Mouse (Mus musculus) ES-Bruce4 (cell line): ENCODE results near the gene Cass4. TPM values are rescaled to one million over a fixed set of nuclear protein-coding genes. Genes with fewer than 3 reads are reported as not detected.

Experiments used
- H3K27ac ChIP-seq: 2 replicates; pipeline ENCODE4 v1.5.1; 2012; ENCODE audit warnings: low read length, inconsistent platforms; ENCODE audit not compliant: insufficient read depth
- H3K27me3 ChIP-seq: 2 replicates; pipeline ENCODE4 v1.6.1; 2012; ENCODE audit warnings: mild to moderate bottlenecking, low read length, inconsistent platforms; ENCODE audit not compliant: control insufficient read depth, poor library complexity, insufficient read depth, severe bottlenecking
- H3K36me3 ChIP-seq: 2 replicates; pipeline ENCODE4 v1.6.1; 2012; ENCODE audit warnings: inconsistent platforms, mild to moderate bottlenecking, low read length, moderate library complexity; ENCODE audit not compliant: control insufficient read depth, poor library complexity, insufficient read depth, severe bottlenecking
- H3K4me1 ChIP-seq: one replicate; pipeline ENCODE4 v1.8.1; 2011; ENCODE audit warnings: low read length; ENCODE audit not compliant: control insufficient read depth, insufficient read depth
- H3K4me3 ChIP-seq: 2 replicates; pipeline ENCODE4 v1.5.1; 2011; ENCODE audit warnings: low read depth, mild to moderate bottlenecking, low read length
- H3K9ac ChIP-seq: 2 replicates; pipeline ENCODE4 v1.6.1; 2012; ENCODE audit warnings: low read depth, mild to moderate bottlenecking, inconsistent platforms; ENCODE audit not compliant: poor library complexity, severe bottlenecking
- H3K9me3 ChIP-seq: replicated peaks from 2 replicates; pipeline ENCODE4 v1.6.1; 2012; ENCODE audit warnings: mild to moderate bottlenecking, low read length, inconsistent platforms; ENCODE audit not compliant: control insufficient read depth, poor library complexity, insufficient read depth, severe bottlenecking
- CTCF ChIP-seq: IDR thresholded peaks from one replicate; pipeline ENCODE4 v1.8.1; 2011; ENCODE audit warnings: low read depth, low read length
- EP300 ChIP-seq: IDR thresholded peaks from 2 replicates; pipeline ENCODE4 v1.6.1; 2011; ENCODE audit warnings: low read depth, low read length; ENCODE audit not compliant: insufficient read depth
- POLR2A ChIP-seq: IDR thresholded peaks from one replicate; pipeline ENCODE4 v1.8.1; 2011; ENCODE audit warnings: low read length; ENCODE audit not compliant: insufficient read depth
- polyA plus RNA-seq: library from polyadenylated mRNA; stranded (reverse); fragments of >200 nt; gene quantifications from 2 replicates; pipeline ENCODE4 v1.2.4, GENCODE M21; 2011; ENCODE audit warnings: low read depth; ENCODE audit not compliant: missing spikeins, insufficient read depth, insufficient read length

Cass4 gene
- polyA plus RNA-seq, 1 experiment: 0.37 TPM

- no peak overlapping the region for H3K9ac ChIP-seq
- H3K27ac ChIP-seq: no peak overlapping the region
- no peaks in the 10 kb centered on the region for H3K27me3 ChIP-seq
- H3K36me3 ChIP-seq: no peaks in the 10 kb centered on the region
- H3K9me3 ChIP-seq: no peaks in the 10 kb centered on the region
- TF ChIP-seq POLR2A (no peak), EP300 (no peak), CTCF (no peak)
- no peaks in the 10 kb centered on the region for H3K4me1 ChIP-seq
- no peak overlapping the region for H3K4me3 ChIP-seq
These were observed 43.9 kb downstream of the Cass4 start for GRCm38 (mm10) chr2:172437371-172437952.

DNA sequence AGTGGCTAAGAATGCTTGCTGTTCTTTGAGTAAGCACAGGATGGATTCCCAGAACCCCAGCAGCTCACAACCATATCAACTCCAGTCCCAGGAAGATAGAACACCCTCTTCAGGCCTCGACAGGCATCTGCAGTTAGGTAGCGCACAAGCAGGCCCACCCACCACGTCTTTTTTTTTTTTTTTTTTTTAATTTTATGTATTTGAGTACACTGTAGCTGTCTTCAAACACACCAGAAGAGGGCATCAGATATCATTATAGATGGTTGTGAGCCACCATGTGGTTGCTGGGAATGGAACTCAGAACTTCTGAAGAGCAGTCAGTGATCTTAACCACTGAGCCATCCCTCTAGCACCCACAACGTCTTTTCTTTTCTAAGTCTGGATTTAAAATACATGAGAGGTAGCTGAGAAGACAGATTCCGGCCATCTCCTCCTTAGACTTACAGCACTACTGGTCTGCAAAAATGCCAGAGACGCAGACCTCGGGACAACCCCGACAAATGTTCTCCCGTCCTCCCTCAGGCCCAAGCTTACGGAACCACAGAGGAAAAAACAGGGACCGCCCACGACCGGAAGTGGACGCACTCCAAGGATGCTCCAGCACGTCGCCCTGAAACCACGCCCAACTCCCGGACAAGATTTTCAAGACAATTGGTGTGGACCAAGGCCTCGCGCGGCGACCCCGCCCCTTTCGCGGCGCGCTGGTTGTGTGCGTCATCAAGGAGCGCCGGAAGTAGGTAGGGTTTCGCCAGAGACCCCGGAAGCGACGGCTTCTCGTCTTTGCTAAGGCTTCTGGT is 46.4 kb downstream of the Cass4 start, which contains the start of gene Rtf2:
Gene Rtf2 (plus strand): TSS at position 714 of the 797 bp plus-strand sequence.
- Histone ChIP-seq H3K27ac (peak within 1 kb of the TSS; percentile 48; the same call in 1 of the 2 replicates), H3K36me3 (no peaks in the 10 kb centered on the region), H3K9me3 (no peaks in the 10 kb centered on the region), H3K9ac (peak within 1 kb of the TSS; percentile 67), H3K4me1 (no peaks in the 10 kb centered on the region), H3K27me3 (no peaks in the 10 kb centered on the region), H3K4me3 (peak within 1 kb of the TSS; percentile 89)
- TF ChIP-seq CTCF: no peak
- TF ChIP-seq POLR2A: peak; percentile 30

DNA sequence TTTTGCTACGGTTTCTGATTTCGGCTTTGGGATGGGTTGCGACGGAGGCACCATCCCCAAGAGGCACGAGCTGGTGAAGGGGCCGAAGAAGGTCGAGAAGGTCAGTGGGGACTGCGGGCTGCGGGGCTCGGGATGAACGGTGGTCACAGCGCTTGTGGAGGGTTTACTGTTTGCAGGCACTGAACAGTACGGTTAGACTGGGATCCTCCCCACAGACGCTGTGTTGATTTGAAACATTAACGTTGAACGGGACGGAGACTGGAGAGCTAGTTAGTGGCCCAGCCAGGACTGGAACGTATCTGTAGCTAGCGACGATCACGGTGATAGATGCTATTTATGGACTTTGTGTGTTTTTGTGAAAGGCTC is 47.0 kb downstream of the Cass4 start:
- H3K36me3 ChIP-seq: 0 out of 2 replicates have a peak, but pooled peaks cover under 1% of the 10 kb centered on the region
- no peak overlapping the region for H3K27ac ChIP-seq
- no peaks in the 10 kb centered on the region for H3K4me1 ChIP-seq
- H3K27me3 ChIP-seq: no peaks in the 10 kb centered on the region
- TF ChIP-seq CTCF (no peak), POLR2A (no peak), EP300 (no peak)
- no peaks in the 10 kb centered on the region for H3K9me3 ChIP-seq
- H3K9ac ChIP-seq: peak overlapping the region; percentile 66
- H3K4me3 ChIP-seq: peak overlapping the region; percentile 89

- TF ChIP-seq CTCF (no peak), POLR2A (no peak), EP300 (no peak)
- Histone ChIP-seq H3K36me3 (0 out of 2 replicates have a peak, but pooled peaks cover 2% of the 10 kb centered on the region), H3K4me1 (no peaks in the 10 kb centered on the region), H3K9ac (peak overlapping the region; percentile 66), H3K9me3 (no peaks in the 10 kb centered on the region), H3K27me3 (no peaks in the 10 kb centered on the region), H3K27ac (no peak overlapping the region), H3K4me3 (peak overlapping the region; percentile 89)
These were observed 47.6 kb downstream of the Cass4 start for GRCm38 (mm10) chr2:172441176-172441575.

DNA sequence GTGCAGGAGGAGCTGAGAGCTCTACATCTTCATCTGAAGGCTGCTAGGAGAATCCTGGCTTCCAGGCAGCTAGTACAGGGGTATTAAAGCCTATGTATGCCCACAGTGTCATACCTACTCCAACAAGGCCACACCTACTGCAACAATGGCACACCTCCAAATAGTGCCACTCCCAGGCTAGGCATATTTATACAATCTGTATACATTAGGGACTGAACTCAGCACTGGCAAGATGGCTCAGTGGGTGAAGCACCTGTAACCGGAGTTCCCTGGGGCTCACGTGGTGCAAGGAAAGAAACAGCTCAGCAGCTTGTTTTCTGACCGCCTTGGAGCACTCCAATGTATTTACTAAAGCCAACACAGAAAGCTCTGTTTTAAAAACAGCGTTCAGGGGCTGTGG is 52.0 kb downstream of the Cass4 start:
- H3K27me3 ChIP-seq: no peaks in the 10 kb centered on the region
- H3K27ac ChIP-seq: no peak overlapping the region
- no peak overlapping the region for H3K9ac ChIP-seq
- no peaks in the 10 kb centered on the region for H3K9me3 ChIP-seq
- peaks cover 6% of the 10 kb centered on the region; the same call in 1 of the 2 replicates for H3K36me3 ChIP-seq
- no peak overlapping the region for H3K4me3 ChIP-seq
- H3K4me1 ChIP-seq: no peaks in the 10 kb centered on the region
- TF ChIP-seq POLR2A: no peak
- no peak for TF ChIP-seq EP300

- Histone ChIP-seq H3K9ac (no peak overlapping the region), H3K36me3 (peaks cover 6% of the 10 kb centered on the region; the same call in 1 of the 2 replicates), H3K27me3 (no peaks in the 10 kb centered on the region), H3K4me1 (no peaks in the 10 kb centered on the region), H3K9me3 (no peaks in the 10 kb centered on the region), H3K4me3 (no peak overlapping the region), H3K27ac (no peak overlapping the region)
- no peak for TF ChIP-seq EP300
- peak; percentile 56 for TF ChIP-seq CTCF
- TF ChIP-seq POLR2A: no peak
These were observed 53.7 kb downstream of the Cass4 start for GRCm38 (mm10) chr2:172447317-172447716.
